Mouse (Mus musculus) liver, adult 2 months (tissue): ENCODE data around the gene Il18r1. TPM values are rescaled to one million over a fixed set of nuclear protein-coding genes. Genes with fewer than 3 reads are reported as not detected.

Experiments used
- DNase-seq: peaks from one replicate; pipeline ENCODE4 v3.0.0-alpha.2; 2011; ENCODE audit warnings: low read depth, low spot score; ENCODE audit errors: extremely low read depth
- H3K27ac ChIP-seq: fragments of 200-500 bp; replicated peaks from 2 replicates; pipeline ENCODE4 v1.5.1; 2012; ENCODE audit warnings: low read depth, mild to moderate bottlenecking, control low read depth, inconsistent platforms, low read length; ENCODE audit not compliant: insufficient read depth
- H3K27me3 ChIP-seq: fragments of 200-500 bp; 2 replicates; pipeline ENCODE4 v1.6.1; 2012; ENCODE audit warnings: mild to moderate bottlenecking, moderate library complexity, low read length, inconsistent platforms; ENCODE audit not compliant: control insufficient read depth, insufficient read depth
- H3K36me3 ChIP-seq: fragments of 200-500 bp; 2 replicates; pipeline ENCODE4 v1.6.1; 2012; ENCODE audit warnings: low read length, inconsistent platforms; ENCODE audit not compliant: control insufficient read depth, insufficient read depth
- H3K4me1 ChIP-seq: fragments of 200-500 bp; 2 replicates; pipeline ENCODE4 v1.6.1; 2011; ENCODE audit warnings: low read length; ENCODE audit not compliant: control insufficient read depth, insufficient read depth
- H3K4me3 ChIP-seq: fragments of 200-500 bp; 2 replicates; pipeline ENCODE4 v1.5.1; 2011; ENCODE audit warnings: low read depth, mild to moderate bottlenecking, control low read depth, low read length, moderate library complexity; ENCODE audit not compliant: insufficient read depth
- H3K79me2 ChIP-seq: fragments of 200-500 bp; 2 replicates; pipeline ENCODE4 v1.6.1; 2012; ENCODE audit warnings: inconsistent platforms, mild to moderate bottlenecking, low read length, moderate library complexity; ENCODE audit not compliant: control insufficient read depth, insufficient read depth
- H3K9ac ChIP-seq: fragments of 200-500 bp; 2 replicates; pipeline ENCODE4 v1.6.1; 2012; ENCODE audit warnings: low read depth, mild to moderate bottlenecking, control low read depth, inconsistent platforms, low read length
- CTCF ChIP-seq: fragments of 200-500 bp; IDR thresholded peaks from 2 replicates; pipeline ENCODE4 v1.5.1; 2011; ENCODE audit warnings: low read depth, low read length, control low read depth
- POLR2A ChIP-seq: fragments of 200-500 bp; IDR thresholded peaks from 2 replicates; pipeline ENCODE4 v1.6.1; 2011; ENCODE audit warnings: low read length, control low read depth; ENCODE audit not compliant: insufficient read depth; ENCODE audit errors: extremely low read depth
- WGBS: fragments of 180-500 bp; shearing (Covaris S2); methylation state at CpG from one replicate; pipeline ENCODE4 v1.1.7; 2018; 5-methylcytosine and 5-hydroxymethylcytosine counted together
- polyA plus RNA-seq: library from polyadenylated mRNA; depleted of rRNA; stranded (reverse); fragments of >200 nt; gene quantifications from 2 replicates; pipeline ENCODE4 v1.2.3, GENCODE M21; 2012
- total RNA-seq: library from RNA; depleted of rRNA; stranded (reverse); fragments of >200 nt; gene quantifications from 2 replicates; pipeline ENCODE4 v1.2.3, GENCODE M21; 2014

Il18r1 gene
- total and polyA plus RNA-seq, 2 experiments, result 0.05 to 0.28 TPM

GRCm38 (mm10) chr1:40522918-40523317 lies 57.6 kb downstream of the Il18r1 start:
- Histone ChIP-seq H3K79me2 (no peaks in the 10 kb centered on the region), H3K27ac (no peak overlapping the region), H3K4me1 (no peaks in the 10 kb centered on the region), H3K9ac (no peak overlapping the region), H3K4me3 (no peak overlapping the region), H3K36me3 (no peaks in the 10 kb centered on the region), H3K27me3 (no peaks in the 10 kb centered on the region)
- WGBS, result 84% methylated on average over 7 of the region's 7 CpGs
- no peak for TF ChIP-seq POLR2A
- TF ChIP-seq CTCF, result no peak
- no peak for DNase-seq

- no peak overlapping the region for H3K4me3 ChIP-seq
Observed at GRCm38 (mm10) chr1:40523971-40524722, 58.8 kb downstream of the Il18r1 start.

GRCm38 (mm10) chr1:40529287-40529686 lies 63.9 kb downstream of the Il18r1 start:
- H3K79me2 ChIP-seq, result no peaks in the 10 kb centered on the region
- no peak overlapping the region for H3K27ac ChIP-seq
- 79% methylated on average over 5 of the region's 5 CpGs for WGBS
- no peak overlapping the region for H3K9ac ChIP-seq
- H3K36me3 ChIP-seq, result no peaks in the 10 kb centered on the region
- TF ChIP-seq CTCF, result no peak
- TF ChIP-seq POLR2A, result no peak
- no peak for DNase-seq
- H3K4me3 ChIP-seq, result no peak overlapping the region
- no peaks in the 10 kb centered on the region for H3K27me3 ChIP-seq
- H3K4me1 ChIP-seq, result no peaks in the 10 kb centered on the region

More at GRCm38 (mm10) chr1:40523971-40524722, 58.8 kb downstream of the Il18r1 start:
- H3K27ac ChIP-seq, result no peak overlapping the region
- H3K79me2 ChIP-seq, result no peaks in the 10 kb centered on the region
- WGBS, result 85% methylated on average over 5 of the region's 5 CpGs
- H3K4me1 ChIP-seq, result no peaks in the 10 kb centered on the region
- no peak overlapping the region for H3K9ac ChIP-seq
- DNase-seq, result no peak
- TF ChIP-seq POLR2A (no peak), CTCF (no peak)
- H3K27me3 ChIP-seq, result no peaks in the 10 kb centered on the region
- H3K36me3 ChIP-seq, result no peaks in the 10 kb centered on the region

GRCm38 (mm10) chr1:40537577-40537976 lies 72.2 kb downstream of the Il18r1 start:
- H3K79me2 ChIP-seq, result no peaks in the 10 kb centered on the region
- H3K9ac ChIP-seq, result no peak overlapping the region
- DNase-seq, result no peak
- 78% methylated on average over 5 of the region's 5 CpGs for WGBS
- no peaks in the 10 kb centered on the region for H3K36me3 ChIP-seq
- no peak overlapping the region for H3K27ac ChIP-seq
- no peaks in the 10 kb centered on the region for H3K4me1 ChIP-seq
- TF ChIP-seq POLR2A (no peak), CTCF (no peak)
- H3K4me3 ChIP-seq, result no peak overlapping the region
- no peaks in the 10 kb centered on the region for H3K27me3 ChIP-seq

- no peak overlapping the region for H3K4me3 ChIP-seq
- peak; percentile 57 for TF ChIP-seq CTCF
- no peak for TF ChIP-seq POLR2A
- H3K79me2 ChIP-seq, result no peaks in the 10 kb centered on the region
- 0% methylated on average over 2 of the region's 2 CpGs for WGBS
- H3K27me3 ChIP-seq, result no peaks in the 10 kb centered on the region
- no peaks in the 10 kb centered on the region for H3K36me3 ChIP-seq
- peak; percentile 43 for DNase-seq
- H3K4me1 ChIP-seq, result no peaks in the 10 kb centered on the region
- no peak overlapping the region for H3K9ac ChIP-seq
- no peak overlapping the region for H3K27ac ChIP-seq
Observed at GRCm38 (mm10) chr1:40544650-40545049, 79.3 kb downstream of the Il18r1 start.

- Histone ChIP-seq H3K27me3 (no peaks in the 10 kb centered on the region), H3K79me2 (no peaks in the 10 kb centered on the region), H3K36me3 (no peaks in the 10 kb centered on the region), H3K9ac (no peak overlapping the region), H3K4me1 (no peaks in the 10 kb centered on the region), H3K27ac (no peak overlapping the region), H3K4me3 (no peak overlapping the region)
- no peak for DNase-seq
- TF ChIP-seq CTCF (no peak), POLR2A (no peak)
- WGBS, result 58% methylated on average over 4 of the region's 4 CpGs
Observed at GRCm38 (mm10) chr1:40546645-40547044, 81.3 kb downstream of the Il18r1 start.
